Mouse (Mus musculus): ENCODE measurements around the gene Ints14.
A peak's percentile ranks its signal among the peaks of the same experiment; 100 is the strongest.

Ints14 gene

GRCm38 (mm10) chr9:64960117-64960977 lies at the start of gene Ints14:
Gene Ints14, plus strand, starts transcription at chr9:64960905.
- peak; percentile 92 for DNase-seq (ENCODE audit: low read depth, low spot score)

- DNase-seq (ENCODE audit: low read depth, low spot score), result no peak
Observed at GRCm38 (mm10) chr9:64913406-64913805, 47.3 kb upstream of the Ints14 start.

- no peak for DNase-seq (ENCODE audit: low read depth, low spot score)
Observed at GRCm38 (mm10) chr9:64913973-64914372, 46.7 kb upstream of the Ints14 start.

- no peak for DNase-seq (ENCODE audit: low read depth, low spot score)
Observed at GRCm38 (mm10) chr9:64914629-64915028, 46.1 kb upstream of the Ints14 start.

GRCm38 (mm10) chr9:64918560-64918959 lies 42.1 kb upstream of the Ints14 start:
- DNase-seq (ENCODE audit: low read depth, low spot score), result peak; percentile 83

- no peak for DNase-seq (ENCODE audit: low read depth, low spot score)
Observed at GRCm38 (mm10) chr9:64925771-64926170, 34.9 kb upstream of the Ints14 start.

GRCm38 (mm10) chr9:64926201-64926991 lies 34.3 kb upstream of the Ints14 start:
- no peak for DNase-seq (ENCODE audit: low read depth, low spot score)

GRCm38 (mm10) chr9:64930256-64930655 lies 30.4 kb upstream of the Ints14 start:
- DNase-seq (ENCODE audit: low read depth, low spot score), result no peak

GRCm38 (mm10) chr9:64931751-64932610 lies 28.7 kb upstream of the Ints14 start:
- DNase-seq (ENCODE audit: low read depth, low spot score), result no peak

GRCm38 (mm10) chr9:64934015-64934754 lies 26.5 kb upstream of the Ints14 start:
- DNase-seq (ENCODE audit: low read depth, low spot score), result no peak

GRCm38 (mm10) chr9:64936508-64936907 lies 24.2 kb upstream of the Ints14 start:
- DNase-seq (ENCODE audit: low read depth, low spot score), result no peak

GRCm38 (mm10) chr9:64937491-64937890 lies 23.2 kb upstream of the Ints14 start:
- DNase-seq (ENCODE audit: low read depth, low spot score), result no peak

- no peak for DNase-seq (ENCODE audit: low read depth, low spot score)
Observed at GRCm38 (mm10) chr9:64938535-64938934, 22.2 kb upstream of the Ints14 start.

GRCm38 (mm10) chr9:64939281-64939680 lies 21.4 kb upstream of the Ints14 start:
- DNase-seq (ENCODE audit: low read depth, low spot score), result no peak

- no peak for DNase-seq (ENCODE audit: low read depth, low spot score)
Observed at GRCm38 (mm10) chr9:64939790-64940189, 20.9 kb upstream of the Ints14 start.

GRCm38 (mm10) chr9:64940731-64941346 lies 19.9 kb upstream of the Ints14 start:
- DNase-seq (ENCODE audit: low read depth, low spot score), result no peak

- no peak for DNase-seq (ENCODE audit: low read depth, low spot score)
Observed at GRCm38 (mm10) chr9:64941650-64942049, 19.1 kb upstream of the Ints14 start.

GRCm38 (mm10) chr9:64943997-64944396 lies 16.7 kb upstream of the Ints14 start:
- no peak for DNase-seq (ENCODE audit: low read depth, low spot score)

- DNase-seq (ENCODE audit: low read depth, low spot score), result no peak
Observed at GRCm38 (mm10) chr9:64947483-64948095, 13.1 kb upstream of the Ints14 start.

GRCm38 (mm10) chr9:64951161-64951657 lies 9.5 kb upstream of the Ints14 start, which contains the start of gene Slc24a1:
Gene Slc24a1, minus strand, starts transcription at chr9:64951607.
- no peak for DNase-seq (ENCODE audit: low read depth, low spot score)
